Mouse (Mus musculus) C2C12 (cell line): ENCODE measurements around the gene Mfap1a.

Experiments used
- CEBPB ChIP-seq: IDR thresholded peaks from one replicate; pipeline ENCODE4 v1.6.1; 2011; ENCODE audit warnings: low read depth, mild to moderate bottlenecking, control low read depth, moderate library complexity
- CTCF ChIP-seq: IDR thresholded peaks from one replicate; pipeline ENCODE4 v1.5.1; 2011; ENCODE audit not compliant: control insufficient read depth, insufficient read depth, insufficient read length
- MYOD1 ChIP-seq: IDR thresholded peaks from one replicate; pipeline ENCODE4 v1.6.1; 2011; ENCODE audit warnings: low read depth; ENCODE audit not compliant: control insufficient read depth, insufficient read length

DNA sequence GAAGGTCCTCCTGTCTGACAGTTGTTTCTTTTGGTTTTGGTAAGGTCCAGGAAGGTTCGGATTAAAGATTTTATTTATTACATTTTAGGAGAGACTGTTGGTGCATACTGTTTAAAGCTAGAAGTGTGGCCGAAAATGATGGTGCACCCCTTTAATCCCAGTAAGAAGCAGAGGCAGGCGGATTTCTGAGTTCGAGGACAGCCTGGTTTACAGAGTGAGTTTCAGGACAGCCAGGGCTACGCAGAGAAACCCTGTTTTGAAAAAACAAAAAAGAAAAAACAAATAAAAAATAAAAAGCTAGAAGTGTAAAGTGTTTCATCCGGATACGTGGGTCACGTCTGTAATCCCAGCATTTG, 32.3 kb downstream of the Mfap1a start:
- TF ChIP-seq CTCF (no peak), CEBPB (no peak), MYOD1 (no peak)
